Mouse (Mus musculus) kidney, embryonic 16.5 days (tissue): Measurements from ENCODE around the gene Mthfsl. TPM values are rescaled to one million over a fixed set of nuclear protein-coding genes. Genes with fewer than 3 reads are reported as not detected.
"Not testable (repeated sequence)": the region's sequence is repeated elsewhere in the genome, so short reads cannot be mapped to it uniquely, and the experiment has no call there.

ENCODE experiments used
- ATAC-seq: fragments of 200-750 bp; cut with Nextera tagmentation; 2 replicates; pipeline ENCODE4 v1.8.0; 2017; ENCODE audit warnings: moderate TSS enrichment; ENCODE audit not compliant: low FRiP score, low TSS enrichment
- H3K27ac ChIP-seq: fragments of 300-500 bp; sonication (generic); 2 replicates; pipeline ENCODE4 v1.5.1; 2014; ENCODE audit warnings: low read length
- H3K27me3 ChIP-seq: fragments of 300-500 bp; sonication (generic); 2 replicates; pipeline ENCODE4 v1.6.1; 2014; ENCODE audit warnings: low read length, control low read depth, mixed read lengths; ENCODE audit not compliant: insufficient read depth
- H3K36me3 ChIP-seq: fragments of 300-500 bp; sonication (generic); 2 replicates; pipeline ENCODE4 v1.6.1; 2014; ENCODE audit warnings: low read length, control low read depth, mixed read lengths; ENCODE audit not compliant: insufficient read depth
- H3K4me1 ChIP-seq: fragments of 300-500 bp; sonication (generic); 2 replicates; pipeline ENCODE4 v1.6.1; 2014; ENCODE audit warnings: low read length, control low read depth, mixed read lengths; ENCODE audit not compliant: insufficient read depth
- H3K4me2 ChIP-seq: fragments of 300-500 bp; sonication (generic); replicated peaks from 2 replicates; pipeline ENCODE4 v1.6.1; 2014; ENCODE audit warnings: low read depth, low read length
- H3K4me3 ChIP-seq: fragments of 300-500 bp; sonication (generic); 2 replicates; pipeline ENCODE4 v1.5.1; 2014; ENCODE audit warnings: mild to moderate bottlenecking, low read length
- H3K9ac ChIP-seq: fragments of 300-500 bp; sonication (generic); replicated peaks from 2 replicates; pipeline ENCODE4 v1.6.1; 2014; ENCODE audit warnings: low read length
- H3K9me3 ChIP-seq: fragments of 300-500 bp; sonication (generic); 2 replicates; pipeline ENCODE4 v1.6.1; 2016; ENCODE audit warnings: low read length, control low read depth
- WGBS: fragments of 180-500 bp; shearing (Covaris S2); extraction: QIAGEN DNeasy Blood & Tissue Kit; methylation state at CpG from one replicate; pipeline ENCODE4 v1.1.7; 2014; 5-methylcytosine and 5-hydroxymethylcytosine counted together
- polyA plus RNA-seq: library from polyadenylated mRNA; unstranded; fragments of >200 nt; fragmentation: Nextera tagmentation; extraction: Ambion mirVana; gene quantifications from 2 replicates; pipeline ENCODE4 v1.2.1, GENCODE M21; 2015

The Mthfsl gene
- polyA plus RNA-seq, result 37.9 and 50.8 TPM in 2 replicates

- peak; percentile 66; the same call in 1 of the 2 replicates for ATAC-seq
- H3K36me3 ChIP-seq, H3K27me3 ChIP-seq, H3K9me3 ChIP-seq, H3K4me1 ChIP-seq: not testable (repeated sequence)
- H3K27ac ChIP-seq, result peak within 1 kb of the TSS; percentile 72
- peak within 1 kb of the TSS; percentile 37 for H3K4me3 ChIP-seq
- 18% methylated on average over 11 of the region's 12 CpGs for WGBS
- H3K9ac ChIP-seq, result peak within 1 kb of the TSS; percentile 44; the same call in 1 of the 2 replicates
- peak within 1 kb of the TSS; percentile 49 for H3K4me2 ChIP-seq
Observed at GRCm38 (mm10) chr9:88719989-88720537, at the start of gene Mthfsl. Gene Mthfsl, minus strand, starts transcription at chr9:88720296.

GRCm38 (mm10) chr9:88769470-88769869, 49.4 kb upstream of the Mthfsl start:
- not testable (repeated sequence) for ATAC-seq, H3K4me2 ChIP-seq, H3K27ac ChIP-seq, H3K4me1 ChIP-seq, H3K9ac ChIP-seq, H3K27me3 ChIP-seq, H3K9me3 ChIP-seq, H3K36me3 ChIP-seq, H3K4me3 ChIP-seq
- WGBS, result 81% methylated on average over 4 of the region's 5 CpGs

GRCm38 (mm10) chr9:88746687-88747086, 26.6 kb upstream of the Mthfsl start:
- H3K27me3 ChIP-seq, H3K36me3 ChIP-seq, H3K9me3 ChIP-seq, H3K4me1 ChIP-seq, H3K27ac ChIP-seq, H3K4me3 ChIP-seq, H3K4me2 ChIP-seq, ATAC-seq, H3K9ac ChIP-seq: not testable (repeated sequence)
- WGBS, result no CpG with 5 or more reads among the region's 2 CpGs

- not testable (repeated sequence) for H3K4me1 ChIP-seq, H3K9ac ChIP-seq, H3K4me2 ChIP-seq, H3K36me3 ChIP-seq, H3K4me3 ChIP-seq, H3K9me3 ChIP-seq, H3K27ac ChIP-seq, H3K27me3 ChIP-seq, ATAC-seq
- WGBS, result no CpG with 5 or more reads among the region's 2 CpGs
Observed at GRCm38 (mm10) chr9:88746046-88746445, 25.9 kb upstream of the Mthfsl start.

GRCm38 (mm10) chr9:88735289-88735688, 15.2 kb upstream of the Mthfsl start:
- H3K36me3 ChIP-seq, H3K27ac ChIP-seq, H3K4me1 ChIP-seq, ATAC-seq, H3K27me3 ChIP-seq, H3K9me3 ChIP-seq, H3K4me3 ChIP-seq, H3K4me2 ChIP-seq, H3K9ac ChIP-seq: not testable (repeated sequence)

- 86% methylated on average over 1 of the region's 1 CpGs for WGBS
- H3K4me3 ChIP-seq, H3K4me2 ChIP-seq, H3K27me3 ChIP-seq, H3K9me3 ChIP-seq, H3K36me3 ChIP-seq, H3K27ac ChIP-seq, H3K4me1 ChIP-seq, ATAC-seq, H3K9ac ChIP-seq: not testable (repeated sequence)
Observed at GRCm38 (mm10) chr9:88733182-88733581, 13.1 kb upstream of the Mthfsl start.

GRCm38 (mm10) chr9:88732334-88732733, 12.2 kb upstream of the Mthfsl start:
- not testable (repeated sequence) for H3K4me1 ChIP-seq, H3K4me3 ChIP-seq, H3K27ac ChIP-seq, H3K36me3 ChIP-seq, H3K9me3 ChIP-seq, ATAC-seq, H3K4me2 ChIP-seq, H3K9ac ChIP-seq, H3K27me3 ChIP-seq
- 85% methylated on average over 1 of the region's 3 CpGs for WGBS

- not testable (repeated sequence) for ATAC-seq
Observed at GRCm38 (mm10) chr9:88731728-88732127, 11.6 kb upstream of the Mthfsl start, which contains the start of gene Bcl2a1d. Gene Bcl2a1d, minus strand, starts transcription at chr9:88731914.

GRCm38 (mm10) chr9:88728311-88728710, 8.2 kb upstream of the Mthfsl start:
- not testable (repeated sequence) for H3K27me3 ChIP-seq, ATAC-seq, H3K9ac ChIP-seq, H3K27ac ChIP-seq, H3K4me1 ChIP-seq, H3K4me2 ChIP-seq, H3K4me3 ChIP-seq, H3K36me3 ChIP-seq, H3K9me3 ChIP-seq

More at GRCm38 (mm10) chr9:88731728-88732127, 11.6 kb upstream of the Mthfsl start, which contains the start of gene Bcl2a1d:
- not testable (repeated sequence) for H3K9me3 ChIP-seq, H3K9ac ChIP-seq, H3K36me3 ChIP-seq, H3K4me2 ChIP-seq, H3K4me1 ChIP-seq, H3K27ac ChIP-seq, H3K4me3 ChIP-seq, H3K27me3 ChIP-seq
- 69% methylated on average over 4 of the region's 5 CpGs for WGBS

- H3K4me3 ChIP-seq, H3K4me2 ChIP-seq, H3K9ac ChIP-seq, H3K4me1 ChIP-seq, H3K36me3 ChIP-seq, ATAC-seq, H3K27me3 ChIP-seq, H3K9me3 ChIP-seq, H3K27ac ChIP-seq: not testable (repeated sequence)
Observed at GRCm38 (mm10) chr9:88721628-88722027, 1.5 kb upstream of the Mthfsl start.
